Mouse (Mus musculus): ENCODE measurements around the gene Zcchc2. TPM values are rescaled to one million over a fixed set of nuclear protein-coding genes. Genes with fewer than 3 reads are reported as not detected.

Zcchc2 gene
- polyA plus RNA-seq, 1 experiment from 2014 or later = 2.4 TPM

GRCm38 (mm10) chr1:105982496-105983364 is 7.5 kb upstream of the Zcchc2 start:
- no peak overlapping the region for H3K27ac ChIP-seq (ENCODE audit: low read depth, low read length)
- whole genome bisulfite sequencing (ENCODE audit: insufficient replicate concordance) = 51% methylated on average over 6 of the region's 6 CpGs
- no peak overlapping the region for H3K4me2 ChIP-seq

DNA sequence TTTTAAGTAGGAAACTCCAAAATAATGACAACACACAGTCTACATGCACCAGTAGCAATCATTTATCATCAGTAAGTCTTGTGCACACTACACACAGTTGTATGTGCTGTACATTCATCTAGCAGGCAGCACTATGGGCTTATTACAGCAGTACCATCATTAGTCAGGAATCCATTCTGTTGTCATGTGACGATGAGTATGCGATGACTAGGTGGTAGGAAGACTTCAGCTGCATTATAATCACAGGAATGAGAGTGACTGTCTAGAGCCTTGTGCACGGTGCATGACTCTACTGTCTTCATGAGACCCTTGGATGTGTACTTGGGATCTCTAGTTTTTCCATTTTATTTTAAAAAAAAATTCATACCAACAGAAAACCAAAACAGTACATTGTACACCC is 6.0 kb upstream of the Zcchc2 start:
- no peak overlapping the region for H3K4me2 ChIP-seq
- no peak for ATAC-seq (replicated peaks; ENCODE audit: insufficient number of reproducible peaks, low FRiP score, low TSS enrichment)
- H3K27me3 ChIP-seq (ENCODE audit: control insufficient read depth, insufficient read depth, low read length) = no peaks in the 10 kb centered on the region

More at GRCm38 (mm10) chr1:105982496-105983364, 7.5 kb upstream of the Zcchc2 start:
- ATAC-seq (replicated peaks; ENCODE audit: insufficient number of reproducible peaks, low FRiP score, low TSS enrichment) = no peak
- no peaks in the 10 kb centered on the region for H3K36me3 ChIP-seq (ENCODE audit: control insufficient read depth, insufficient read depth, low read length)
- H3K9me3 ChIP-seq (replicated peaks; ENCODE audit: control insufficient read depth, low read length) = peaks cover 2% of the 10 kb centered on the region; the same call in 1 of the 2 replicates
- peaks cover 7% of the 10 kb centered on the region for H3K4me1 ChIP-seq (ENCODE audit: control insufficient read depth, insufficient read depth, low read length)
- H3K9ac ChIP-seq (ENCODE audit: low read depth, low read length) = no peak overlapping the region
- H3K4me3 ChIP-seq (ENCODE audit: low read depth, low read length) = no peak overlapping the region
- no peaks in the 10 kb centered on the region for H3K27me3 ChIP-seq (ENCODE audit: control insufficient read depth, insufficient read depth, low read length)

GRCm38 (mm10) chr1:105988171-105988570 is 2.0 kb upstream of the Zcchc2 start:
- H3K36me3 ChIP-seq (ENCODE audit: control insufficient read depth, insufficient read depth, low read length) = no peaks in the 10 kb centered on the region
- 0 out of 2 replicates have a peak overlapping the region, but pooled peaks have one; percentile 4 for H3K4me2 ChIP-seq
- H3K9me3 ChIP-seq (replicated peaks; ENCODE audit: control insufficient read depth, low read length) = no peaks in the 10 kb centered on the region
- whole genome bisulfite sequencing (ENCODE audit: insufficient replicate concordance) = 63% methylated on average over 3 of the region's 3 CpGs
- H3K4me3 ChIP-seq (ENCODE audit: low read depth, low read length) = no peak overlapping the region
- H3K9ac ChIP-seq (ENCODE audit: low read depth, low read length) = no peak overlapping the region
- no peak for ATAC-seq (replicated peaks; ENCODE audit: insufficient number of reproducible peaks, low FRiP score, low TSS enrichment)
- H3K4me1 ChIP-seq (ENCODE audit: control insufficient read depth, insufficient read depth, low read length) = peaks cover 14% of the 10 kb centered on the region; the same call in 1 of the 2 replicates
- no peak overlapping the region for H3K27ac ChIP-seq (ENCODE audit: low read depth, low read length)
- no peaks in the 10 kb centered on the region for H3K27me3 ChIP-seq (ENCODE audit: control insufficient read depth, insufficient read depth, low read length)

More for the DNA sequence above, 6.0 kb upstream of the Zcchc2 start:
- no peak overlapping the region for H3K9ac ChIP-seq (ENCODE audit: low read depth, low read length)
- no peaks in the 10 kb centered on the region for H3K36me3 ChIP-seq (ENCODE audit: control insufficient read depth, insufficient read depth, low read length)
- H3K4me3 ChIP-seq (ENCODE audit: low read depth, low read length) = no peak overlapping the region
- 94% methylated on average over 3 of the region's 3 CpGs for WGBS (ENCODE audit: insufficient replicate concordance)
- H3K27ac ChIP-seq (ENCODE audit: low read depth, low read length) = no peak overlapping the region
- peaks cover 2% of the 10 kb centered on the region; the same call in 1 of the 2 replicates for H3K9me3 ChIP-seq (replicated peaks; ENCODE audit: control insufficient read depth, low read length)
- H3K4me1 ChIP-seq (ENCODE audit: control insufficient read depth, insufficient read depth, low read length) = peaks cover 14% of the 10 kb centered on the region

DNA sequence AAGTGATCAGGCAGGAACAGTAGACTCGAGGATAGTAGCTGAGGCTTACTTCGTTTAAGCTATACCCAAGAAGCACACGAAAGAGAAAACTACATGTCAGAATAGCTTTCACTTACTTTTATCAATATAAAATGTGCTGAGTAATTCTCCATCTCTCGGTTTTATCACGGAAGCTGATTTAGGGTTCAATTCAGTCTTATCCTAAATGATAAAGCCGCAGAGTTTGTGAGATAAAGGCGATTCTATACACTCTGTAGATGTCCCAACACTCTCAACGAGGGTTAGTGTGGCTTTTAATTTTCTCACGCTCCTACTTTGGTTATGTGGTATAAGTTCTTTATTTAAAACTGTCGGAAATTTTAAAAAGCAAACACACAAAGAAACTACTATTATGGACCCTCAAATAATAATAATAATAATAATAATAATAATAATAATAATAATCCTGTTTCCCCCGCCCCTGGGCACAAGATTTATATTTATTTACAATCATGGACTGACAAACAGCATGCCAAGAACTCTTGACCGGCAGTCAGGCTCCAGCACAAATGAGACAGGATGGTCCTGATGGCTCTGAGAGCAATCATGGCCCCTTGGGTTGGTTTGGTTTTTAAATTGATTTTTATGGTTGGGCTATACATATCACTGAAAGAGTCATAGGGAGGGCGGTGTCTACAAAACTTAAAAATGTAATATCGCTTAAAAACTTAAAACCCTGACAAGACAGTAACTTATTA is 1.1 kb upstream of the Zcchc2 start:
- peak overlapping the region; percentile 95 for H3K4me2 ChIP-seq
- H3K9ac ChIP-seq (ENCODE audit: low read depth, low read length) = peak overlapping the region; percentile 87
- H3K36me3 ChIP-seq (ENCODE audit: control insufficient read depth, insufficient read depth, low read length) = no peaks in the 10 kb centered on the region
- 53% methylated on average over 14 of the region's 14 CpGs for WGBS (ENCODE audit: insufficient replicate concordance)
- H3K9me3 ChIP-seq (replicated peaks; ENCODE audit: control insufficient read depth, low read length) = no peaks in the 10 kb centered on the region
- no peak overlapping the region for H3K27ac ChIP-seq (ENCODE audit: low read depth, low read length)
- peaks cover 16% of the 10 kb centered on the region; the same call in 1 of the 2 replicates for H3K4me1 ChIP-seq (ENCODE audit: control insufficient read depth, insufficient read depth, low read length)
- peak overlapping the region; percentile 71 for H3K4me3 ChIP-seq (ENCODE audit: low read depth, low read length)
- H3K27me3 ChIP-seq (ENCODE audit: control insufficient read depth, insufficient read depth, low read length) = no peaks in the 10 kb centered on the region
- ATAC-seq (replicated peaks; ENCODE audit: insufficient number of reproducible peaks, low FRiP score, low TSS enrichment) = no peak

DNA sequence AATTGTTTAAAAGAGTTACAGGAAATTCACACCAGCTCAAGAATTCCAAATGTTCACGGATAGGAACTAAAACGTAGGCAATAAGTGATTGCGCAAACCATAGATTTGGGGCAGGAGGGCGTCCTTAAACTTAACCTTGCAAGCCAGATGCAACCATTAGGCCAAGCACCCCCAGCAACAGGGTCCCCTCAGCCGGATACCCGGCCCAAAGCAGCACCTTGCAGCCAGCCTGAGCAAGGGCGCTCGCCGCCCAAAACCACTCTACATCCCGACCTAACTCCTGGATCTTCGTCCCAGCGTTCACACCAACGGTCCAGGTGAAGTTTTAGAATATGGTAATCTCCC is 594 bp upstream of the Zcchc2 start:
- WGBS (ENCODE audit: insufficient replicate concordance) = 2% methylated on average over 13 of the region's 13 CpGs
- peak overlapping the region; percentile 95; the same call in 1 of the 2 replicates for H3K27ac ChIP-seq (ENCODE audit: low read depth, low read length)
- no peaks in the 10 kb centered on the region for H3K9me3 ChIP-seq (replicated peaks; ENCODE audit: control insufficient read depth, low read length)
- H3K36me3 ChIP-seq (ENCODE audit: control insufficient read depth, insufficient read depth, low read length) = no peaks in the 10 kb centered on the region
- peak overlapping the region; percentile 71 for H3K4me3 ChIP-seq (ENCODE audit: low read depth, low read length)
- H3K9ac ChIP-seq (ENCODE audit: low read depth, low read length) = peak overlapping the region; percentile 87
- ATAC-seq (replicated peaks; ENCODE audit: insufficient number of reproducible peaks, low FRiP score, low TSS enrichment) = 0 out of 2 replicates have a peak, but pooled peaks have one; percentile 11
- no peaks in the 10 kb centered on the region for H3K27me3 ChIP-seq (ENCODE audit: control insufficient read depth, insufficient read depth, low read length)
- peak overlapping the region; percentile 95 for H3K4me2 ChIP-seq
- peaks cover 16% of the 10 kb centered on the region; the same call in 1 of the 2 replicates for H3K4me1 ChIP-seq (ENCODE audit: control insufficient read depth, insufficient read depth, low read length)

- under 1% methylated on average over 102 of the region's 104 CpGs for WGBS (ENCODE audit: insufficient replicate concordance)
- Histone ChIP-seq H3K27ac (ENCODE audit: low read depth, low read length) (peak overlapping the region; percentile 95), H3K4me3 (ENCODE audit: low read depth, low read length) (peak overlapping the region; percentile 71), H3K9ac (ENCODE audit: low read depth, low read length) (peak overlapping the region; percentile 87), H3K9me3 (replicated peaks; ENCODE audit: control insufficient read depth, low read length) (no peaks in the 10 kb centered on the region), H3K4me2 (peak overlapping the region; percentile 95), H3K36me3 (ENCODE audit: control insufficient read depth, insufficient read depth, low read length) (no peaks in the 10 kb centered on the region), H3K4me1 (ENCODE audit: control insufficient read depth, insufficient read depth, low read length) (peaks cover 21% of the 10 kb centered on the region; the same call in 1 of the 2 replicates), H3K27me3 (ENCODE audit: control insufficient read depth, insufficient read depth, low read length) (no peaks in the 10 kb centered on the region)
- ATAC-seq (replicated peaks; ENCODE audit: insufficient number of reproducible peaks, low FRiP score, low TSS enrichment) = peak; percentile 15; the same call in 1 of the 2 replicates
Observed at GRCm38 (mm10) chr1:105990911-105991761, 930 bp downstream of the Zcchc2 start.

- peak overlapping the region; percentile 87 for H3K9ac ChIP-seq (ENCODE audit: low read depth, low read length)
- H3K27ac ChIP-seq (ENCODE audit: low read depth, low read length) = no peak overlapping the region
- peaks cover 22% of the 10 kb centered on the region; the same call in 1 of the 2 replicates for H3K4me1 ChIP-seq (ENCODE audit: control insufficient read depth, insufficient read depth, low read length)
- no peaks in the 10 kb centered on the region for H3K36me3 ChIP-seq (ENCODE audit: control insufficient read depth, insufficient read depth, low read length)
- 31% methylated on average over 17 of the region's 17 CpGs for WGBS (ENCODE audit: insufficient replicate concordance)
- peak overlapping the region; percentile 95 for H3K4me2 ChIP-seq
- H3K4me3 ChIP-seq (ENCODE audit: low read depth, low read length) = peak overlapping the region; percentile 71
- no peaks in the 10 kb centered on the region for H3K27me3 ChIP-seq (ENCODE audit: control insufficient read depth, insufficient read depth, low read length)
- H3K9me3 ChIP-seq (replicated peaks; ENCODE audit: control insufficient read depth, low read length) = no peaks in the 10 kb centered on the region
- no peak for ATAC-seq (replicated peaks; ENCODE audit: insufficient number of reproducible peaks, low FRiP score, low TSS enrichment)
Observed at GRCm38 (mm10) chr1:105991931-105992837, 2.0 kb downstream of the Zcchc2 start.
